ENCODE assay signal across 8 mouse cellular contexts in the genomic region with DNA sequence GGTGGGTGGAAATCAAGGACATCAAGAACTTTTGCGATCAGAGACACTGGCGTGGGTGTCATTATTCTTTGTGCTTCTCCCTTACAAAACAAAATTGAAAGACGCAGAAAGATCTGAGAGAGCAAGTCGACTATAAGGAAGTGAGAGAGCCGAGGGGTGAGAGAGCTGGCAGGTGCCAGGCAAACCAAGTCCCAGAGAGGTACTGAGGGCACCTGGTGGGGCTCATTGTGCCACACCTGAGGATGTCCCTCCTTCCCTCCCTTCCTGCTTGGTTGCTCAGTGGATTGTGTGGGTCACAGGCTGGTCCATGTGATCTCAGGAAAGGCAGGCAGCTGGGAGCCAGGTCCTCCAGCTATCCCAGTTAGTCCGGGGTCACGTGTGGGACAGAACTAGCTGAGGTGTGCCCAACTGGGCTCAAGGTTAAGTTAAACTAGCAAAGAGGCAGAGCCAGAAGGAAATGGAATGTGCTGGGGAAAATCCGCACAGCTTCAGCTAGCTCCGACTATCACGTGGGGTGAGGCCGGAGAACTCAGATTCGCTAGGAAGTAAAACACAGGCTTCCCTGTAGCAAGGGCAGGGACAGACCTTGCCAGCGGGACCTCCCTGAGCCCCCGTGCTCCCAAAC. TPM values are rescaled to one million over a fixed set of nuclear protein-coding genes. Genes with fewer than 3 reads are reported as not detected.
DNase-seq lines count a peak whose midpoint lies in the region; ATAC-seq lines count a peak whose summit lies in the region.

No protein-coding gene starts in this region.

- WGBS in midbrain, embryonic 16.5 days: 49% methylated on average over 14 of the region's 14 CpGs
- WGBS in midbrain, embryonic 10.5 days: 46% methylated on average over 14 of the region's 14 CpGs
- 35% methylated on average over 14 of the region's 14 CpGs for WGBS in embryonic facial prominence, embryonic 13.5 days

- no peak overlapping the region for H3K4me3 ChIP-seq in midbrain, embryonic 16.5 days (ENCODE audit: low read depth, low read length)
- H3K4me3 ChIP-seq in midbrain, embryonic 10.5 days: no peak overlapping the region
- H3K4me3 ChIP-seq in embryonic facial prominence, embryonic 13.5 days: no peak overlapping the region

- DNase-seq in midbrain, embryonic 10.5 days (ENCODE audit: low spot score): no peak
- peak; percentile 89 to 95 for DNase-seq in kidney, adult 8-10 months
- DNase-seq in splenic B cell, adult 2 months (ENCODE audit: low read depth, low spot score): peak; percentile 3
- DNase-seq in cerebellum, adult 9-11 months: no peak
- DNase-seq in cerebellum, adult 11 months: no peak

- 0 out of 2 replicates have a peak overlapping the region, but pooled peaks have one; percentile 20 for H3K9ac ChIP-seq in midbrain, embryonic 16.5 days (ENCODE audit: low read depth, low read length)
- H3K9ac ChIP-seq in embryonic facial prominence, embryonic 13.5 days: no peak overlapping the region

- no peaks in the 10 kb centered on the region for H3K36me3 ChIP-seq in midbrain, embryonic 16.5 days (ENCODE audit: control insufficient read depth, insufficient read depth, low read length)
- H3K36me3 ChIP-seq in midbrain, embryonic 10.5 days: no peaks in the 10 kb centered on the region
- no peaks in the 10 kb centered on the region for H3K36me3 ChIP-seq in embryonic facial prominence, embryonic 13.5 days
- no peaks in the 10 kb centered on the region for H3K36me3 ChIP-seq in splenic B cell, adult 2 months (ENCODE audit: control insufficient read depth, insufficient read depth, low read length, poor library complexity, severe bottlenecking)

- H3K27ac ChIP-seq in midbrain, embryonic 16.5 days (ENCODE audit: low read length): no peak overlapping the region
- no peak overlapping the region for H3K27ac ChIP-seq in midbrain, embryonic 10.5 days (replicated peaks)
- no peak overlapping the region for H3K27ac ChIP-seq in embryonic facial prominence, embryonic 13.5 days

- H3K4me1 ChIP-seq in midbrain, embryonic 16.5 days (ENCODE audit: control insufficient read depth, insufficient read depth, low read length): no peaks in the 10 kb centered on the region
- peaks cover 5% of the 10 kb centered on the region; the same call in 1 of the 2 replicates for H3K4me1 ChIP-seq in midbrain, embryonic 10.5 days
- H3K4me1 ChIP-seq in embryonic facial prominence, embryonic 13.5 days: no peaks in the 10 kb centered on the region; the same call in 1 of the 2 replicates

- no peaks in the 10 kb centered on the region for H3K9me3 ChIP-seq in midbrain, embryonic 16.5 days (replicated peaks; ENCODE audit: control insufficient read depth, low read length, poor library complexity, severe bottlenecking)
- no peaks in the 10 kb centered on the region for H3K9me3 ChIP-seq in midbrain, embryonic 10.5 days (replicated peaks)
- no peaks in the 10 kb centered on the region for H3K9me3 ChIP-seq in embryonic facial prominence, embryonic 13.5 days

- H3K27me3 ChIP-seq in midbrain, embryonic 16.5 days (ENCODE audit: control insufficient read depth, insufficient read depth, low read depth, low read length): no peaks in the 10 kb centered on the region
- no peaks in the 10 kb centered on the region for H3K27me3 ChIP-seq in midbrain, embryonic 10.5 days (ENCODE audit: low read depth, poor library complexity, severe bottlenecking)
- H3K27me3 ChIP-seq in embryonic facial prominence, embryonic 13.5 days: peaks cover 11% of the 10 kb centered on the region; the same call in 1 of the 2 replicates
- H3K27me3 ChIP-seq in splenic B cell, adult 2 months (ENCODE audit: control insufficient read depth, insufficient read depth, low read length, poor library complexity, severe bottlenecking): no peaks in the 10 kb centered on the region

- no peak for ATAC-seq in midbrain, embryonic 16.5 days
- ATAC-seq in embryonic facial prominence, embryonic 13.5 days (ENCODE audit: insufficient number of reproducible peaks, insufficient read depth, low FRiP score, low TSS enrichment, low read depth): no peak
- no peak for ATAC-seq in CD4-positive, CD25-positive, alpha-beta regulatory T cell, adult 4 months

- peak overlapping the region; percentile 25 for H3K4me2 ChIP-seq in midbrain, embryonic 16.5 days (ENCODE audit: low read length)
- peak overlapping the region; percentile 41 for H3K4me2 ChIP-seq in embryonic facial prominence, embryonic 13.5 days

RNA-seq across cellular contexts. Expression of a gene that starts 26.9 kb away (rescaled TPM):
- 0.28 TPM in 1 of 2 replicates, not detected in the other for polyA plus RNA-seq in midbrain, embryonic 16.5 days (2015; fragmentation: Nextera tagmentation; extraction: Ambion mirVana)
- 0.07 TPM in 1 of 2 replicates, not detected in the other for polyA plus RNA-seq in midbrain, embryonic 10.5 days (2016; fragmentation: Nextera tagmentation; extraction: Ambion mirVana)
- 0.17 TPM in 1 of 2 replicates, not detected in the other for polyA plus RNA-seq in embryonic facial prominence, embryonic 13.5 days (2015; fragmentation: Nextera tagmentation; extraction: Ambion mirVana)
- not detected for polyA plus RNA-seq in CD4-positive, CD25-positive, alpha-beta regulatory T cell, adult 4 months (2017; shearing (Covaris generic))

RNA-seq across cellular contexts. Expression of a gene that starts 28.7 kb away (rescaled TPM):
- 0.21 and 0.27 TPM in 2 replicates for polyA plus RNA-seq in midbrain, embryonic 16.5 days (2015; fragmentation: Nextera tagmentation; extraction: Ambion mirVana)
- polyA plus RNA-seq in midbrain, embryonic 10.5 days (2016; fragmentation: Nextera tagmentation; extraction: Ambion mirVana): 0.25 TPM in 2 replicates
- polyA plus RNA-seq in embryonic facial prominence, embryonic 13.5 days (2015; fragmentation: Nextera tagmentation; extraction: Ambion mirVana): 0.69 and 0.72 TPM in 2 replicates
- polyA plus RNA-seq in CD4-positive, CD25-positive, alpha-beta regulatory T cell, adult 4 months (2017; shearing (Covaris generic)): 1 to 10 TPM; 5.3 to 7.1 TPM

Comparison
In these comparisons a context has a peak if more than half of its experiments do, and no peak if none do; other contexts are left out.
1. DNase-seq: peak in kidney, adult 8-10 months (2 of 2) and splenic B cell, adult 2 months (single experiment); none in midbrain, embryonic 10.5 days (single experiment), cerebellum, adult 9-11 months (single experiment) and cerebellum, adult 11 months (single experiment).